Mouse (Mus musculus) thymus, postnatal 36 days (tissue): Measurements from ENCODE around the gene Olfr688.

Experiments used
- DNase-seq, 2 experiments: peaks; one replicate each; pipeline ENCODE4 v3.0.0; 2022; ENCODE audit warnings: mixed read lengths in 2 of 2

Olfr688 gene

DNA sequence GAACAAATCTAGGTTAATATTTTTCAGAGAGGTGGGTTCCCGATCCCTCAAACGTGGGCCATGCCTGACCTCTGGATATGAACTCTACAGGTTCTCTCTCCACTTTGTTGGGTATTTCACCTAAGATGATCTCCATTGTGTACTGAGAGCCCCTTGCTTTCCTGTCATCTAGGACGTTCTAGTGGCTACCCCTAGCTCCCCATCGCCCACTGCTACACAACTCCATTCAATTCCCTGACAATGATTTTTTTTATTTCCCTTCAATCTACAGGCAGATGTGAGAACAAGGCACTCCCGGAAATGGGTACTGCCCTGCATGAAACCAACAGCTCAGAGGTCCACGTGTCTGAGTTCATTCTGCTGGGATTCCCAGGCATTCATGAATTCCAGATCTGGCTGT lies at the start of gene Olfr688:
Gene Olfr688 (plus strand): TSS at position 301 of the 400 bp plus-strand sequence.
- no peak for DNase-seq

DNA sequence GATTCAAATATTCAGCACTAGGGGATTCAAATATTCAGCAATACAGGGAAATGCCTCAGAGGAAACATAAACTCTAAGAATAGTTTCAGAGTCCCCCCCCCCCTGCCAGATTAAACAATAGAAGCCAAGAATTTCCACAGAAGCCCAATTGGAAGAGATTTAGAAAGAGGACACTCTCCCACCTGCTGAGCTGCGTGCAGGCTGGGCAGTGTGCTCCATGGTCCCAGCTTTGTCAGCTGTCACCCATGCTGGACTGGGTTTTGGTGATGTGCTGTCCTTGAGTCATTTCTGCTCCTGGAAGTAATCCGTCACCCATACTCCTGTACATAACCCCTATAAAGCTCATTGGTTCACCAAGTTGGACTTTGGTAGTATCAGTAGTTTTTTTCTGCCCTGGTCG lies 40.2 kb upstream of the Olfr688 start:
- DNase-seq = no peak

DNA sequence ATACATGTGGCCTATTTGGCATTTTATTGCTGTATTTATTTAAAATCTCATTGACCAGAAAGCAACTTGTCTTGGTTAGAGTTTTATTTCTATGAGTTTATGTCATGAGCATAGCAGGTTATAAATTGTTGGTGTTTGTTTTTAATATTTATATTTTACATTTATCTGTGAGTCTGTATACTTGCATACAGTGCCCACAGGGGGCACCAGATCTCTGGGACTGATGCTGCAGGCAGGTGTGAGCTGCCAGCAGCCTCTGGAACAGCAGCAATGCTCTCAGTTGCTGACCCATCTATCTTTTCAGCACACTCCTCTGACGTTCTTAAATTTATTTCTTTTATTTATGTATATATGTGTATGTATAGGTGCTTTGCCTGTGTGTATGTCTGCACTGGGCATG lies 39.7 kb upstream of the Olfr688 start:
- DNase-seq = no peak

DNA sequence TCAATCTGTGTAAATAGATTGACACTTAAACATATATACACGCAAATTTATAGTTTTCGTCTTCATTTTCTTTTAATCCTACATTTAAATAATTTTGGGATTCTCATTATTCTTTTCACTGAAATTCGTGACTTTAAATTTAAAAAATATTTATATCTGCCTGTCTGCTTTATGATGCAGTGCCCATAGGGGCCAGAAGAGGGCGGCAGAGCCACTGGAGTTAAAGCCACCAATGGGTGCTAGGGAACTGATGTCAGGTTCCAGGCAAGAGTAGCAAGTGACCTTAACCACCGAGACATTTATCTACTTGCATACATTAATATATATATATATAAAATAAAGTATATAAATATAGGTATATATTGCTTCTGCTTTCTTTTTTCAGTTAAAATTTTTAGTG lies 31.2 kb upstream of the Olfr688 start:
- peak; percentile 8 to 12 for DNase-seq

DNA sequence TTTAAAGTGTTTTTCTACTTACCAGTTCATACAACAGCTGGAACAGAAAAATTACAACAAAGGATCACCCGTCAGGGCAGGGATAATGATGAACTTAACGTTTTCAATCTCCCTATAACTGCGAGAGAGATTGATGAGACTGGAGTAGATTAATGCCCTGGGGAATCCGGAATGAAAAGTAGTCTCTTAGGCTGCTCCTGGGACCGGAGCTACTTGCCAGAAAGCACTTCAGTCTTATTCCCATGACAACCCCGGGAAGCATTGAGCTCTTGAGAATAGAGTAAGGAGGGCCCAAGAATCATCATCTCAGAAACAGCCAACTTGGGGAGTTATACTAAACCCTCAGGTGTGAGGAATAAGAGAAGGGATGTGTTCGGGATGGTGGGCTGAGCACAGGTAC lies 15.5 kb upstream of the Olfr688 start:
- DNase-seq = no peak

DNA sequence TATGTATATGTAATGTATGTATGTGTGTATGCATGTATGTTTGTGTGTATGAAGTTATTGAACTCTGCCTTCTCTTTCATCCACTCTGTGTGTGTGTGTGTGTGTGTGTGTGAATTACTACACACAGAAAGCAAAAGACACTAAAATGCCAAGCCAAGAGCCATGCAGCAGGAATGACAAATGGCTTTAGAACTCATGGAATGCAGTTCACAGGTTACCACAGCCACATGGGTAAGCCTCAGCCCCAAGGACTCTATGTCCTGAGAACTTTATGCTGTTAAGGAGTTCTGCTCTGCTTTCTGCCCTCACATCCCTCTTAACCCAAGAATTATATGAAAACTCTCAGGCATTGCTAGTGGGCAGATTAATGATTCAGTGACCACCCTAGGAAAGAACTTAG lies 2.2 kb downstream of the Olfr688 start:
- no peak for DNase-seq

DNA sequence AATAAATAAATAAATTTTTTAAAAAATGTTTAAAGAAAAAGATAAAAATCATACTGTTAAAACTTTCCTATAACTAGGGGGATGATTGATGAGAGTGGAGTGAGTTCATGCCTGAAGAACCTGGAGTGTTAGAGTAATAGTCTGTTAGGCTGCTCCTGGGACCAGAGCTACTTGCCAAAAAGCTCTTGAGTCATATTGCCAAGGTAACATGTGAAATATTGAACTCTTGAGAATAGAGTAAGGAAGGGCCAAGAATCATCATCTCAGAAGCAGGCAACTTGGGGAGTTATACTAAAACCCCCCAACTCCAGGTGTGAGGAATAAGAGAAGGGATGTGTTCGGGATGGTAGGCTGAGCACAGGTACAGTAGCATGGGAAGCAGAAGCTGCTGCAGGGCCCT lies 23.0 kb downstream of the Olfr688 start, which contains the start of gene Olfr689:
Gene Olfr689 (plus strand): TSS at position 301 of the 400 bp plus-strand sequence.
- DNase-seq = no peak

DNA sequence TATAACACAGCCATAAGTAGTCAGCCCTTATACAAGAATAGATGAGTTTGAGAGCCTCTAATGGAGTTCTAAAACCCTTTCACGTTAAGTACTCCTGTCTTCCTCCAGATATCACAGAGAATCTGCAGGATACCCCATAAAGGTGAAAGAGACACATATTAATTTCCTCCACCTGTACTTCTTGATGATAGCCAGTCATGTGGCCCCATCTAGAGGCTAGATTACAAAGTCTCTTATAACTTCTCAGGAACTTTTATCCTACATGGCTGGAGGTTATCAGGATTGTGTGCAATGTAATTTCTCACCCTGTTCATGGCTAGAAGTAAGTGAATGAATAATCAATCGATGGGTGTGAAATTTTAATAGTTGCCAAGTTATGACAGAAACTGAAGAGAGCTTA lies 37.4 kb downstream of the Olfr688 start:
- no peak for DNase-seq

DNA sequence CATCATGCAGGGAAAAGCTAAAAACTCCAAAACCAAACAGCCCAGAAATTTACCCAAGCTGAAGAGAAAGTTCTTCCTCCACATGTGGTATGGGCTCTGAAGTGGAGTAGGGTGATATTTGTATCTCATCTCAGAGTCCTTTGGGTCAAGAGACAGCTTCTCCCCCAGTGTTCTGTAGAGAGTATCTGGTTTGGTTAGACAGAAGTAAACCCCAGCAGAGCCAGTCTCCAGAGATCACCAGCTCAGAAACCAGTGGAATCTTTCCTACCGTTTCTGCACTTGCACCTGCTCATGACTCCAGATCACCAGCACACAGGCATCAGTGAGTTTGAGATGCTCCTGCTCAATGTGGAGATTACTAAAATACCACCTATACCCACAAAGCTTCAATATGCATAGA lies 46.1 kb downstream of the Olfr688 start, which contains the start of gene Olfr690:
Gene Olfr690 (minus strand): TSS at position 101 of the 400 bp plus-strand sequence.
- DNase-seq = no peak
